ENCODE assay signal across 9 mouse cellular contexts in genomic region chr7:74862727-74863126, GRCm38 (mm10).
DNase-seq lines count a peak whose midpoint lies in the region; ATAC-seq lines count a peak whose summit lies in the region.
"Had no signal": no experiment of that assay in that cellular context is flagged by ENCODE, and none has a peak within 500 bp of the region (broad histone marks: within the 10 kb centered on the region; RNA-seq: fewer than 3 reads in every experiment).

No protein-coding gene starts in this region.

- 80% methylated on average over 3 of the region's 3 CpGs for WGBS in neural tube, embryonic 15.5 days
- WGBS in midbrain, embryonic 11.5 days, result 83% methylated on average over 3 of the region's 3 CpGs

- H3K9ac ChIP-seq in neural tube, embryonic 15.5 days (replicated peaks), result no peak overlapping the region
- H3K9ac ChIP-seq in midbrain, embryonic 11.5 days (ENCODE audit: low read length), result no peak overlapping the region
- H3K9ac ChIP-seq: hindbrain, embryonic 15.5 days; liver, embryonic 14.5 days had no signal

- H3K36me3 ChIP-seq in neural tube, embryonic 15.5 days, result no peaks in the 10 kb centered on the region
- no peaks in the 10 kb centered on the region for H3K36me3 ChIP-seq in midbrain, embryonic 11.5 days (ENCODE audit: control insufficient read depth, insufficient read depth, low read length)
- H3K36me3 ChIP-seq: hindbrain, embryonic 15.5 days had no signal

- DNase-seq in neural tube, embryonic 10.5 days (ENCODE audit: extremely low spot score, low spot score), result peak; percentile 19
- DNase-seq in forelimb bud, embryonic 11.5 days (ENCODE audit: low read depth, low spot score), result peak; percentile 66
- peak; percentile 30 to 41 for DNase-seq in heart, postnatal 10 days
- DNase-seq in B cell, adult 2 months, result no peak
- DNase-seq in midbrain, embryonic 11.5 days (ENCODE audit: low spot score, missing footprints), result no peak

- H3K27ac ChIP-seq in neural tube, embryonic 15.5 days (replicated peaks), result no peak overlapping the region
- H3K27ac ChIP-seq in midbrain, embryonic 11.5 days (ENCODE audit: low read depth, low read length), result no peak overlapping the region
- H3K27ac ChIP-seq: hindbrain, embryonic 15.5 days; liver, embryonic 14.5 days had no signal

- H3K4me2 ChIP-seq in neural tube, embryonic 15.5 days, result no peak overlapping the region
- no peak overlapping the region for H3K4me2 ChIP-seq in midbrain, embryonic 11.5 days
- H3K4me2 ChIP-seq: hindbrain, embryonic 15.5 days had no signal

- ATAC-seq in neural tube, embryonic 15.5 days (ENCODE audit: low FRiP score), result no peak
- no peak for ATAC-seq in megakaryocyte, adult 5-6 weeks (ENCODE audit: poor library complexity, severe bottlenecking)
- no peak for ATAC-seq in midbrain, embryonic 11.5 days (ENCODE audit: low FRiP score)

- no peaks in the 10 kb centered on the region for H3K9me3 ChIP-seq in neural tube, embryonic 15.5 days (replicated peaks)
- H3K9me3 ChIP-seq in midbrain, embryonic 11.5 days (ENCODE audit: control insufficient read depth, low read length), result no peaks in the 10 kb centered on the region
- H3K9me3 ChIP-seq: hindbrain, embryonic 15.5 days had no signal

- H3K4me1 ChIP-seq in neural tube, embryonic 15.5 days, result no peaks in the 10 kb centered on the region
- no peaks in the 10 kb centered on the region for H3K4me1 ChIP-seq in midbrain, embryonic 11.5 days (ENCODE audit: control insufficient read depth, insufficient read depth, low read length)
- H3K4me1 ChIP-seq: hindbrain, embryonic 15.5 days had no signal

- intact Hi-C loops in heart, postnatal 10 days (cut with DNase I), result no loop called here

- H3K27me3 ChIP-seq in neural tube, embryonic 15.5 days (replicated peaks), result no peaks in the 10 kb centered on the region
- no peaks in the 10 kb centered on the region for H3K27me3 ChIP-seq in midbrain, embryonic 11.5 days (ENCODE audit: control insufficient read depth, insufficient read depth, low read length)
- H3K27me3 ChIP-seq: hindbrain, embryonic 15.5 days had no signal

- no peak overlapping the region for H3K4me3 ChIP-seq in neural tube, embryonic 15.5 days (replicated peaks)
- H3K4me3 ChIP-seq in midbrain, embryonic 11.5 days (ENCODE audit: low read depth, low read length), result no peak overlapping the region
- H3K4me3 ChIP-seq: hindbrain, embryonic 15.5 days had no signal

Comparison
In these comparisons a context has a peak if more than half of its experiments do, and no peak if none do; other contexts are left out.
1. DNase-seq: peak in neural tube, embryonic 10.5 days (single experiment), forelimb bud, embryonic 11.5 days (single experiment) and heart, postnatal 10 days (2 of 2); none in B cell, adult 2 months (0 of 2) and midbrain, embryonic 11.5 days (single experiment).